Mouse (Mus musculus) hindbrain, embryonic 10.5 days (tissue): Measurements from ENCODE around the gene Lilra6. TPM values are rescaled to one million over a fixed set of nuclear protein-coding genes. Genes with fewer than 3 reads are reported as not detected.
"Not testable (repeated sequence)": the region's sequence is repeated elsewhere in the genome, so short reads cannot be mapped to it uniquely, and the experiment has no call there.

Experiments
- DNase-seq: peaks from one replicate; pipeline ENCODE4 v3.0.0-alpha.2; 2017; ENCODE audit warnings: low spot score
- H3K27ac ChIP-seq: fragments of 300-500 bp; sonication (generic); 2 replicates; pipeline ENCODE4 v1.5.1; 2016; ENCODE audit warnings: mild to moderate bottlenecking, moderate library complexity
- H3K27me3 ChIP-seq: fragments of 300-500 bp; sonication (generic); 2 replicates; pipeline ENCODE4 v1.6.1; 2016; ENCODE audit warnings: mild to moderate bottlenecking; ENCODE audit not compliant: poor library complexity, insufficient read depth, severe bottlenecking
- H3K36me3 ChIP-seq: fragments of 300-500 bp; sonication (generic); 2 replicates; pipeline ENCODE4 v1.6.1; 2016; ENCODE audit warnings: mild to moderate bottlenecking, moderate library complexity
- H3K4me1 ChIP-seq: fragments of 300-500 bp; sonication (generic); replicated peaks from 2 replicates; pipeline ENCODE4 v1.6.1; 2016; ENCODE audit warnings: mild to moderate bottlenecking
- H3K4me3 ChIP-seq: fragments of 300-500 bp; sonication (generic); 2 replicates; pipeline ENCODE4 v1.5.1; 2016; ENCODE audit warnings: mild to moderate bottlenecking, moderate library complexity
- H3K9me3 ChIP-seq: fragments of 300-500 bp; sonication (generic); 2 replicates; pipeline ENCODE4 v1.6.1; 2016; ENCODE audit warnings: mild to moderate bottlenecking, moderate library complexity
- WGBS: fragments of 180-500 bp; shearing (Covaris S2); methylation state at CpG from one replicate; pipeline ENCODE4 v1.1.7; 2016; 5-methylcytosine and 5-hydroxymethylcytosine counted together
- polyA plus RNA-seq: library from polyadenylated mRNA; unstranded; fragments of >200 nt; fragmentation: Nextera tagmentation; extraction: Ambion mirVana; gene quantifications from 2 replicates; pipeline ENCODE4 v1.2.1, GENCODE M21; 2016

Lilra6 gene
- polyA plus RNA-seq, result not detected in 2 replicates

- H3K27ac ChIP-seq, H3K4me1 ChIP-seq, H3K27me3 ChIP-seq, H3K4me3 ChIP-seq, H3K9me3 ChIP-seq, H3K36me3 ChIP-seq, DNase-seq: not testable (repeated sequence)
- 79% methylated on average over 2 of the region's 2 CpGs for WGBS
Observed at GRCm38 (mm10) chr7:3915387-3915786, at the start of gene Lilra6. Gene Lilra6, minus strand, starts transcription at chr7:3915503.

- WGBS, result 94% methylated on average over 2 of the region's 2 CpGs
- Histone ChIP-seq H3K27me3 (no peaks in the 10 kb centered on the region), H3K4me1 (no peaks in the 10 kb centered on the region), H3K27ac (no peak overlapping the region), H3K36me3 (no peaks in the 10 kb centered on the region), H3K4me3 (no peak overlapping the region), H3K9me3 (0 out of 2 replicates have a peak, but pooled peaks cover 7% of the 10 kb centered on the region)
- no peak for DNase-seq
Observed at GRCm38 (mm10) chr7:3962017-3962416, 46.7 kb upstream of the Lilra6 start.

- 87% methylated on average over 3 of the region's 3 CpGs for WGBS
- no peak overlapping the region for H3K4me3 ChIP-seq
- H3K9me3 ChIP-seq, result 0 out of 2 replicates have a peak, but pooled peaks cover 7% of the 10 kb centered on the region
- H3K4me1 ChIP-seq, result no peaks in the 10 kb centered on the region
- H3K27me3 ChIP-seq, result no peaks in the 10 kb centered on the region
- no peak overlapping the region for H3K27ac ChIP-seq
- DNase-seq, result no peak
- no peaks in the 10 kb centered on the region for H3K36me3 ChIP-seq
Observed at GRCm38 (mm10) chr7:3957387-3957786, 42.1 kb upstream of the Lilra6 start.

GRCm38 (mm10) chr7:3949159-3949558 is 33.9 kb upstream of the Lilra6 start:
- no peaks in the 10 kb centered on the region for H3K4me1 ChIP-seq
- no peaks in the 10 kb centered on the region for H3K36me3 ChIP-seq
- 83% methylated on average over 3 of the region's 3 CpGs for WGBS
- no peak overlapping the region for H3K4me3 ChIP-seq
- 0 out of 2 replicates have a peak, but pooled peaks cover 7% of the 10 kb centered on the region for H3K9me3 ChIP-seq
- DNase-seq, result no peak
- no peak overlapping the region for H3K27ac ChIP-seq
- H3K27me3 ChIP-seq, result no peaks in the 10 kb centered on the region

GRCm38 (mm10) chr7:3948223-3948622 is 32.9 kb upstream of the Lilra6 start:
- Histone ChIP-seq H3K36me3 (no peaks in the 10 kb centered on the region), H3K27me3 (no peaks in the 10 kb centered on the region), H3K4me1 (no peaks in the 10 kb centered on the region), H3K4me3 (no peak overlapping the region), H3K27ac (no peak overlapping the region), H3K9me3 (0 out of 2 replicates have a peak, but pooled peaks cover 7% of the 10 kb centered on the region)
- 80% methylated on average over 4 of the region's 4 CpGs for WGBS
- no peak for DNase-seq

- no peak overlapping the region for H3K4me3 ChIP-seq
- 73% methylated on average over 4 of the region's 4 CpGs for WGBS
- 0 out of 2 replicates have a peak, but pooled peaks cover 7% of the 10 kb centered on the region for H3K9me3 ChIP-seq
- H3K27ac ChIP-seq, result no peak overlapping the region
- DNase-seq, result no peak
- no peaks in the 10 kb centered on the region for H3K4me1 ChIP-seq
- H3K36me3 ChIP-seq, result no peaks in the 10 kb centered on the region
- no peaks in the 10 kb centered on the region for H3K27me3 ChIP-seq
Observed at GRCm38 (mm10) chr7:3946117-3946516, 30.8 kb upstream of the Lilra6 start.

GRCm38 (mm10) chr7:3940915-3941314 is 25.6 kb upstream of the Lilra6 start:
- Histone ChIP-seq H3K27me3 (no peaks in the 10 kb centered on the region), H3K4me3 (no peak overlapping the region), H3K36me3 (no peaks in the 10 kb centered on the region), H3K4me1 (no peaks in the 10 kb centered on the region), H3K27ac (no peak overlapping the region), H3K9me3 (0 out of 2 replicates have a peak, but pooled peaks cover 11% of the 10 kb centered on the region)
- 75% methylated on average over 3 of the region's 3 CpGs for WGBS
- no peak for DNase-seq

GRCm38 (mm10) chr7:3939866-3940525 is 24.7 kb upstream of the Lilra6 start:
- no peak for DNase-seq
- Histone ChIP-seq H3K4me3 (no peak overlapping the region), H3K4me1 (no peaks in the 10 kb centered on the region), H3K27ac (no peak overlapping the region), H3K9me3 (0 out of 2 replicates have a peak, but pooled peaks cover 9% of the 10 kb centered on the region), H3K27me3 (no peaks in the 10 kb centered on the region), H3K36me3 (no peaks in the 10 kb centered on the region)
- WGBS, result 67% methylated on average over 1 of the region's 1 CpGs

GRCm38 (mm10) chr7:3935473-3935872 is 20.2 kb upstream of the Lilra6 start:
- H3K27ac ChIP-seq, H3K27me3 ChIP-seq, H3K4me3 ChIP-seq, DNase-seq, H3K36me3 ChIP-seq, H3K9me3 ChIP-seq, H3K4me1 ChIP-seq: not testable (repeated sequence)

GRCm38 (mm10) chr7:3903704-3904103 is 11.6 kb downstream of the Lilra6 start:
- Histone ChIP-seq H3K4me1 (no peaks in the 10 kb centered on the region), H3K9me3 (no peaks in the 10 kb centered on the region), H3K36me3 (no peaks in the 10 kb centered on the region), H3K27ac (no peak overlapping the region), H3K27me3 (no peaks in the 10 kb centered on the region), H3K4me3 (no peak overlapping the region)
- DNase-seq, result no peak
- WGBS, result 29% methylated on average over 1 of the region's 1 CpGs

- WGBS, result 75% methylated on average over 3 of the region's 3 CpGs
- not testable (repeated sequence) for H3K36me3 ChIP-seq, DNase-seq, H3K4me3 ChIP-seq, H3K27me3 ChIP-seq, H3K27ac ChIP-seq, H3K4me1 ChIP-seq, H3K9me3 ChIP-seq
Observed at GRCm38 (mm10) chr7:3898036-3898590, 17.2 kb downstream of the Lilra6 start, which contains the start of gene Gm14548. Gene Gm14548, minus strand, starts transcription at chr7:3898120.

GRCm38 (mm10) chr7:3875032-3875431 is 40.3 kb downstream of the Lilra6 start:
- H3K4me3 ChIP-seq, H3K4me1 ChIP-seq, H3K36me3 ChIP-seq, DNase-seq, H3K9me3 ChIP-seq, H3K27me3 ChIP-seq, H3K27ac ChIP-seq: not testable (repeated sequence)
- no CpG with 5 or more reads among the region's 1 CpGs for WGBS
